Mouse (Mus musculus) ES-E14 (cell line): ENCODE results near the gene Rnf207.

ENCODE experiments used
- CHD2 ChIP-seq: IDR thresholded peaks from 2 replicates; pipeline ENCODE4 v1.6.1; 2014; ENCODE audit warnings: mild to moderate bottlenecking, low read depth, low read length, inconsistent platforms
- HCFC1 ChIP-seq: IDR thresholded peaks from 2 replicates; pipeline ENCODE4 v1.6.1; 2012; ENCODE audit warnings: low read length, inconsistent platforms, borderline replicate concordance; ENCODE audit not compliant: insufficient read depth
- MAFK ChIP-seq: IDR thresholded peaks from 2 replicates; pipeline ENCODE4 v1.6.1; 2014; ENCODE audit warnings: mild to moderate bottlenecking, low read depth, low read length, inconsistent platforms; ENCODE audit not compliant: insufficient read depth
- ZC3H11A ChIP-seq: IDR thresholded peaks from 2 replicates; pipeline ENCODE4 v1.6.1; 2012; ENCODE audit warnings: low read depth, mild to moderate bottlenecking, inconsistent platforms, low read length, borderline replicate concordance
- ZNF384 ChIP-seq: IDR thresholded peaks from 2 replicates; pipeline ENCODE4 v1.6.1; 2012; ENCODE audit warnings: low read depth, low read length, inconsistent platforms

- no peak for TF ChIP-seq CHD2
- TF ChIP-seq ZC3H11A: no peak
- no peak for TF ChIP-seq HCFC1
- no peak for TF ChIP-seq MAFK
- no peak for TF ChIP-seq ZNF384
Measured at GRCm38 (mm10) chr4:152265791-152266190, 53.0 kb downstream of the Rnf207 start.
